Mouse (Mus musculus) urinary bladder, postnatal 25 days (tissue): ENCODE measurements around the gene Wnt9a.
A peak's percentile ranks its signal among the peaks of the same experiment; 100 is the strongest.

Experiments used
- DNase-seq: peaks from one replicate; pipeline ENCODE4 v3.0.0; 2022; ENCODE audit warnings: low spot score

The Wnt9a gene

GRCm38 (mm10) chr11:59302700-59303569, 3.8 kb upstream of the Wnt9a start:
- peak; percentile 78 for DNase-seq

- DNase-seq: no peak
Observed at GRCm38 (mm10) chr11:59305008-59305820, 1.5 kb upstream of the Wnt9a start.

- no peak for DNase-seq
Observed at GRCm38 (mm10) chr11:59305821-59306215, 910 bp upstream of the Wnt9a start.

- DNase-seq: peak; percentile 82
Observed at GRCm38 (mm10) chr11:59307422-59308163, 865 bp downstream of the Wnt9a start.

GRCm38 (mm10) chr11:59308164-59308542, 1.4 kb downstream of the Wnt9a start:
- DNase-seq: no peak

- DNase-seq: no peak
Observed at GRCm38 (mm10) chr11:59308625-59309024, 1.9 kb downstream of the Wnt9a start.

- DNase-seq: no peak
Observed at GRCm38 (mm10) chr11:59309106-59309805, 2.5 kb downstream of the Wnt9a start.

- DNase-seq: no peak
Observed at GRCm38 (mm10) chr11:59309976-59310375, 3.2 kb downstream of the Wnt9a start.

- no peak for DNase-seq
Observed at GRCm38 (mm10) chr11:59312060-59312459, 5.3 kb downstream of the Wnt9a start.

- no peak for DNase-seq
Observed at GRCm38 (mm10) chr11:59312501-59312900, 5.8 kb downstream of the Wnt9a start.

GRCm38 (mm10) chr11:59313029-59313811, 6.5 kb downstream of the Wnt9a start:
- DNase-seq: no peak

- no peak for DNase-seq
Observed at GRCm38 (mm10) chr11:59313944-59314343, 7.2 kb downstream of the Wnt9a start.

- no peak for DNase-seq
Observed at GRCm38 (mm10) chr11:59316517-59316916, 9.8 kb downstream of the Wnt9a start.

GRCm38 (mm10) chr11:59322988-59323387, 16.3 kb downstream of the Wnt9a start:
- DNase-seq: no peak

- no peak for DNase-seq
Observed at GRCm38 (mm10) chr11:59324777-59325176, 18.0 kb downstream of the Wnt9a start.

- no peak for DNase-seq
Observed at GRCm38 (mm10) chr11:59327625-59328024, 20.9 kb downstream of the Wnt9a start.

GRCm38 (mm10) chr11:59329616-59330015, 22.9 kb downstream of the Wnt9a start:
- no peak for DNase-seq

- peak; percentile 71 for DNase-seq
Observed at GRCm38 (mm10) chr11:59330560-59330959, 23.8 kb downstream of the Wnt9a start.

GRCm38 (mm10) chr11:59331167-59331869, 24.6 kb downstream of the Wnt9a start:
- no peak for DNase-seq

- DNase-seq: no peak
Observed at GRCm38 (mm10) chr11:59332938-59333337, 26.2 kb downstream of the Wnt9a start.
